Mouse (Mus musculus) embryonic fibroblast, embryonic 13.5 days (primary cell): ENCODE results near the gene Gk2. TPM values are rescaled to one million over a fixed set of nuclear protein-coding genes. Genes with fewer than 3 reads are reported as not detected.

Experiments used
- H3K27ac ChIP-seq: 2 replicates; pipeline ENCODE4 v1.5.1; 2012; ENCODE audit warnings: low read length, control low read depth, inconsistent platforms; ENCODE audit not compliant: insufficient read depth
- H3K4me1 ChIP-seq: 2 replicates; pipeline ENCODE4 v1.6.1; 2011; ENCODE audit warnings: low read length; ENCODE audit not compliant: control insufficient read depth, insufficient read depth
- H3K4me3 ChIP-seq: 2 replicates; pipeline ENCODE4 v1.5.1; 2011; ENCODE audit warnings: mild to moderate bottlenecking, control low read depth, low read length; ENCODE audit not compliant: insufficient read depth
- CTCF ChIP-seq: IDR thresholded peaks from 2 replicates; pipeline ENCODE4 v1.5.1; 2011; ENCODE audit warnings: mild to moderate bottlenecking, control low read depth, low read length, moderate library complexity, borderline replicate concordance; ENCODE audit not compliant: insufficient read depth
- POLR2A ChIP-seq: IDR thresholded peaks from 2 replicates; pipeline ENCODE4 v1.6.1; 2011; ENCODE audit warnings: low read depth, mild to moderate bottlenecking, control low read depth, low read length, moderate library complexity
- polyA plus RNA-seq: library from polyadenylated mRNA; stranded (reverse); fragments of >200 nt; gene quantifications from 2 replicates; pipeline ENCODE4 v1.2.4, GENCODE M21; 2011; ENCODE audit warnings: low read depth; ENCODE audit not compliant: missing spikeins, insufficient read length

Gk2 gene
- polyA plus RNA-seq, 1 experiment, result not detected

GRCm38 (mm10) chr5:97444191-97444590 lies 12.6 kb downstream of the Gk2 start:
- Histone ChIP-seq H3K27ac (no peak overlapping the region), H3K4me1 (no peaks in the 10 kb centered on the region), H3K4me3 (no peak overlapping the region)
- TF ChIP-seq POLR2A, result no peak
- TF ChIP-seq CTCF, result no peak

- H3K4me3 ChIP-seq, result no peak overlapping the region
- no peaks in the 10 kb centered on the region for H3K4me1 ChIP-seq
- TF ChIP-seq POLR2A (no peak), CTCF (no peak)
- no peak overlapping the region for H3K27ac ChIP-seq
Measured at GRCm38 (mm10) chr5:97432512-97432911, 24.3 kb downstream of the Gk2 start.

- no peak for TF ChIP-seq POLR2A
- no peak for TF ChIP-seq CTCF
- Histone ChIP-seq H3K27ac (no peak overlapping the region), H3K4me1 (no peaks in the 10 kb centered on the region), H3K4me3 (no peak overlapping the region)
Measured at GRCm38 (mm10) chr5:97429976-97430375, 26.8 kb downstream of the Gk2 start.

- H3K27ac ChIP-seq, result no peak overlapping the region
- no peak for TF ChIP-seq POLR2A
- TF ChIP-seq CTCF, result no peak
- H3K4me1 ChIP-seq, result no peaks in the 10 kb centered on the region
- no peak overlapping the region for H3K4me3 ChIP-seq
Measured at GRCm38 (mm10) chr5:97421669-97422068, 35.2 kb downstream of the Gk2 start.

GRCm38 (mm10) chr5:97417185-97417584 lies 39.6 kb downstream of the Gk2 start:
- Histone ChIP-seq H3K4me3 (no peak overlapping the region), H3K4me1 (no peaks in the 10 kb centered on the region), H3K27ac (no peak overlapping the region)
- TF ChIP-seq POLR2A (no peak), CTCF (no peak)

- no peak for TF ChIP-seq CTCF
- no peak for TF ChIP-seq POLR2A
- H3K4me1 ChIP-seq, result no peaks in the 10 kb centered on the region
- H3K27ac ChIP-seq, result no peak overlapping the region
- H3K4me3 ChIP-seq, result no peak overlapping the region
Measured at GRCm38 (mm10) chr5:97415837-97416236, 41.0 kb downstream of the Gk2 start.

GRCm38 (mm10) chr5:97413716-97414115 lies 43.1 kb downstream of the Gk2 start:
- TF ChIP-seq POLR2A (no peak), CTCF (no peak)
- no peaks in the 10 kb centered on the region for H3K4me1 ChIP-seq
- H3K27ac ChIP-seq, result no peak overlapping the region
- no peak overlapping the region for H3K4me3 ChIP-seq

GRCm38 (mm10) chr5:97410190-97410589 lies 46.6 kb downstream of the Gk2 start:
- no peak overlapping the region for H3K4me3 ChIP-seq
- no peaks in the 10 kb centered on the region for H3K4me1 ChIP-seq
- no peak overlapping the region for H3K27ac ChIP-seq
- TF ChIP-seq CTCF (no peak), POLR2A (no peak)

GRCm38 (mm10) chr5:97409234-97409704 lies 47.6 kb downstream of the Gk2 start:
- TF ChIP-seq CTCF (no peak), POLR2A (no peak)
- H3K4me1 ChIP-seq, result no peaks in the 10 kb centered on the region
- no peak overlapping the region for H3K27ac ChIP-seq
- H3K4me3 ChIP-seq, result no peak overlapping the region

Other genes starting within 250 kb of the Gk2 start
- gene Naa11, start 64.6 kb downstream of the Gk2 start, polyA plus RNA-seq, result not detected in 2 replicates